Mouse (Mus musculus) megakaryocyte, embryonic 14.5 days (primary cell): ENCODE measurements at regions not wholly inside any gene's neighbourhood (a gene's known extent, or its start where the extent isn't known, plus 50 kb on each side); places are given as distances from the start of the nearest gene placed in this dataset.

ENCODE experiments used
- FLI1 ChIP-seq: IDR thresholded peaks from 2 replicates; pipeline ENCODE4 v1.6.1; 2012; ENCODE audit warnings: low read length, inconsistent platforms, mixed read lengths
- GATA1 ChIP-seq: IDR thresholded peaks from 3 replicates; pipeline ENCODE4 v1.6.1; 2012; ENCODE audit warnings: mixed read lengths, low read length, inconsistent platforms, borderline replicate concordance

DNA sequence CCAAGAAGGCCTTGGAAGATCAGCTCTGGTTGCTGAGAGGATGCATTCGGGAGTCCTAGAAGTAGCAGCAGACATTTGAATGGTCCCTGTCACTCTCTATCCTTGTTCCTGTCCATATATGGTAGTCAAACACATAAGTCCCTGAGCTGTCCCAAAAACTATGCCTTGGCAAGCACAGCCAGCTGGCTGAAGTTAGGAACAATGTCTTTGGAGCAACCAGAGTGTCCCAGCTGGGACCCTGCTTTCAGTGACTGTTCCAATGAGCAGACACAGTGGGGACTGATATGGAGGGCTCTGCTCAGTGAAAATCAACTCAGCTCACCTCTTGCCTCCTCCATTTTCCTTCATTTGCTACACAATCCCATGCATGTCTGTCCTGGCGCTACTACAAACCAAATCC is 580.0 kb downstream of the Tns3 start:
- no peak for TF ChIP-seq GATA1
- TF ChIP-seq FLI1, result no peak
